Mouse (Mus musculus): ENCODE measurements around the gene Notch1. TPM values are rescaled to one million over a fixed set of nuclear protein-coding genes. Genes with fewer than 3 reads are reported as not detected.

Notch1 gene
- polyA plus RNA-seq, 1 experiment from 2014 or later, result 20.8 TPM

Small RNAs within 50 kb of the gene (microRNA-seq; reads per million reads assigned to microRNA genes)
- gene Mir6996, result 2.3 reads per million

Other genes with a start within 250 kb of the Notch1 start
- gene Ccdc187, start 222.1 kb downstream of the Notch1 start, polyA plus RNA-seq (2014; fragmentation: Nextera tagmentation; extraction: Ambion mirVana), result 0.08 TPM in 1 of 2 replicates, not detected in the other
- gene Gpsm1, start 201.1 kb downstream of the Notch1 start, polyA plus RNA-seq (2014; fragmentation: Nextera tagmentation; extraction: Ambion mirVana), result 92.0 and 94.8 TPM in 2 replicates
- gene Dnlz, start 164.6 kb downstream of the Notch1 start, polyA plus RNA-seq (2014; fragmentation: Nextera tagmentation; extraction: Ambion mirVana), result 26.6 and 31.0 TPM in 2 replicates
- 1.5 and 1.7 TPM in 2 replicates for gene Card9, start 155.7 kb downstream of the Notch1 start, polyA plus RNA-seq (2014; fragmentation: Nextera tagmentation; extraction: Ambion mirVana)
- 30.9 and 32.4 TPM in 2 replicates for gene Snapc4, start 136.0 kb downstream of the Notch1 start, polyA plus RNA-seq (2014; fragmentation: Nextera tagmentation; extraction: Ambion mirVana)
- 147 and 152 TPM in 2 replicates for gene Entr1, start 127.3 kb downstream of the Notch1 start, polyA plus RNA-seq (2014; fragmentation: Nextera tagmentation; extraction: Ambion mirVana)
- gene Pmpca, start 127.3 kb downstream of the Notch1 start, polyA plus RNA-seq (2014; fragmentation: Nextera tagmentation; extraction: Ambion mirVana), result 76.4 and 92.1 TPM in 2 replicates
- gene Inpp5e, start 107.5 kb downstream of the Notch1 start, polyA plus RNA-seq (2014; fragmentation: Nextera tagmentation; extraction: Ambion mirVana), result 21.3 and 24.4 TPM in 2 replicates
- 27.2 and 35.2 TPM in 2 replicates for gene Sec16a, start 71.4 kb downstream of the Notch1 start, polyA plus RNA-seq (2014; fragmentation: Nextera tagmentation; extraction: Ambion mirVana)
- gene Egfl7, start 63.4 kb upstream of the Notch1 start, polyA plus RNA-seq (2014; fragmentation: Nextera tagmentation; extraction: Ambion mirVana), result 37.4 and 64.3 TPM in 2 replicates
- not detected in 2 replicates for gene Gm20532, start 70.0 kb upstream of the Notch1 start, polyA plus RNA-seq (2014; fragmentation: Nextera tagmentation; extraction: Ambion mirVana)
- gene Agpat2, start 87.8 kb upstream of the Notch1 start, polyA plus RNA-seq (2014; fragmentation: Nextera tagmentation; extraction: Ambion mirVana), result 2.7 and 4.1 TPM in 2 replicates
- gene Fam69b, start 111.8 kb upstream of the Notch1 start, polyA plus RNA-seq (2014; fragmentation: Nextera tagmentation; extraction: Ambion mirVana), result 123 and 139 TPM in 2 replicates
- not detected in 2 replicates for gene Lcn4, start 154.6 kb upstream of the Notch1 start, polyA plus RNA-seq (2014; fragmentation: Nextera tagmentation; extraction: Ambion mirVana)